Mouse (Mus musculus) limb, embryonic 12.5 days (tissue): ENCODE data around the gene Lysmd1. TPM values are rescaled to one million over a fixed set of nuclear protein-coding genes. Genes with fewer than 3 reads are reported as not detected.
A peak's percentile ranks its signal among the peaks of the same experiment; 100 is the strongest.

ENCODE experiments used
- ATAC-seq: fragments of 200-750 bp; cut with Nextera tagmentation; 2 replicates; pipeline ENCODE4 v1.8.0; 2017; ENCODE audit warnings: low read depth, moderate TSS enrichment; ENCODE audit not compliant: insufficient number of reproducible peaks, insufficient read depth, low FRiP score, low TSS enrichment
- H3K27ac ChIP-seq: fragments of 300-500 bp; sonication (generic); 2 replicates; pipeline ENCODE4 v1.5.1; 2016; ENCODE audit warnings: mild to moderate bottlenecking, moderate library complexity
- H3K27me3 ChIP-seq: fragments of 300-500 bp; sonication (generic); 2 replicates; pipeline ENCODE4 v1.6.1; 2016; ENCODE audit warnings: mild to moderate bottlenecking, moderate library complexity
- H3K36me3 ChIP-seq: fragments of 300-500 bp; sonication (generic); 2 replicates; pipeline ENCODE4 v1.6.1; 2016; ENCODE audit warnings: mild to moderate bottlenecking, moderate library complexity
- H3K4me1 ChIP-seq: fragments of 300-500 bp; sonication (generic); replicated peaks from 2 replicates; pipeline ENCODE4 v1.6.1; 2016
- H3K4me2 ChIP-seq: fragments of 300-500 bp; sonication (generic); 2 replicates; pipeline ENCODE4 v1.6.1; 2016; ENCODE audit warnings: mild to moderate bottlenecking, moderate library complexity
- H3K4me3 ChIP-seq: fragments of 300-500 bp; sonication (generic); replicated peaks from 2 replicates; pipeline ENCODE4 v1.5.1; 2016; ENCODE audit warnings: mild to moderate bottlenecking
- H3K9ac ChIP-seq: fragments of 300-500 bp; sonication (generic); replicated peaks from 2 replicates; pipeline ENCODE4 v1.6.1; 2016; ENCODE audit warnings: mild to moderate bottlenecking, moderate library complexity
- H3K9me3 ChIP-seq: fragments of 300-500 bp; sonication (generic); 2 replicates; pipeline ENCODE4 v1.6.1; 2016; ENCODE audit warnings: mild to moderate bottlenecking, moderate library complexity
- WGBS: fragments of 180-500 bp; shearing (Covaris S2); methylation state at CpG from one replicate; pipeline ENCODE4 v1.1.7; 2016; 5-methylcytosine and 5-hydroxymethylcytosine counted together
- polyA plus RNA-seq: library from polyadenylated mRNA; unstranded; fragments of >200 nt; fragmentation: Nextera tagmentation; extraction: Ambion mirVana; gene quantifications from 2 replicates; pipeline ENCODE4 v1.2.1, GENCODE M21; 2016

Gene Lysmd1
- polyA plus RNA-seq, 1 experiment from 2014 or later = 18.0 TPM

DNA sequence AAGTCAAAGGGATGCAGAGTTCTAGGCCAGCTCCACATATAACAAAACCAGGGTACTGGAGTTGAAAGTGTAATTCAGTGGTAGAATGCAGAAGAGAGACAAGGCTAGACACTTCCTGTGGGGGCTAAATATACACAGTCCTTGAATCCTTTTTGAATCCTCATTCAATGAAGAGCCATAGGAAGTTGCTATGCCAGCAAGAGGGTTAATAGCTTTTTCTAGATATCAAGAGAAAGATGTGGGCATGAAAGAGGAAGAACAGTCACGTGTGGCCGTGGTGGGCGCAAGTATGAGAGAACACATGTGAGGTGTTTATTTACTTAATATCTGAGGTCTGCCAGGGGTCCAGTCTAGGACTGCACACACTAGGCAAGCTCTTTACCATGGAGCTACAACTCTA is 2.4 kb downstream of the Lysmd1 start:
- Histone ChIP-seq H3K9ac (no peak overlapping the region), H3K27ac (no peak overlapping the region), H3K27me3 (no peaks in the 10 kb centered on the region), H3K4me2 (peak overlapping the region; percentile 59; the same call in 1 of the 2 replicates), H3K4me3 (no peak overlapping the region), H3K9me3 (0 out of 2 replicates have a peak, but pooled peaks cover 4% of the 10 kb centered on the region), H3K4me1 (peaks cover 16% of the 10 kb centered on the region), H3K36me3 (peaks cover 34% of the 10 kb centered on the region)
- WGBS = 91% methylated on average over 3 of the region's 3 CpGs
- ATAC-seq = no peak

GRCm38 (mm10) chr3:95139586-95140288 is 5.8 kb downstream of the Lysmd1 start:
- Histone ChIP-seq H3K9me3 (no peaks in the 10 kb centered on the region), H3K4me3 (no peak overlapping the region), H3K4me1 (peaks cover 11% of the 10 kb centered on the region), H3K9ac (no peak overlapping the region), H3K36me3 (peaks cover 28% of the 10 kb centered on the region), H3K27me3 (no peaks in the 10 kb centered on the region), H3K4me2 (no peak overlapping the region), H3K27ac (no peak overlapping the region)
- no peak for ATAC-seq
- WGBS = 68% methylated on average over 25 of the region's 25 CpGs

- no peak overlapping the region for H3K9ac ChIP-seq
- ATAC-seq = no peak
- 54% methylated on average over 18 of the region's 18 CpGs for WGBS
- no peaks in the 10 kb centered on the region for H3K27me3 ChIP-seq
- peaks cover 7% of the 10 kb centered on the region for H3K4me1 ChIP-seq
- peaks cover 28% of the 10 kb centered on the region for H3K36me3 ChIP-seq
- H3K4me2 ChIP-seq = no peak overlapping the region
- H3K27ac ChIP-seq = no peak overlapping the region
- H3K9me3 ChIP-seq = no peaks in the 10 kb centered on the region
- H3K4me3 ChIP-seq = no peak overlapping the region
Measured at GRCm38 (mm10) chr3:95140289-95140595, 6.4 kb downstream of the Lysmd1 start.

DNA sequence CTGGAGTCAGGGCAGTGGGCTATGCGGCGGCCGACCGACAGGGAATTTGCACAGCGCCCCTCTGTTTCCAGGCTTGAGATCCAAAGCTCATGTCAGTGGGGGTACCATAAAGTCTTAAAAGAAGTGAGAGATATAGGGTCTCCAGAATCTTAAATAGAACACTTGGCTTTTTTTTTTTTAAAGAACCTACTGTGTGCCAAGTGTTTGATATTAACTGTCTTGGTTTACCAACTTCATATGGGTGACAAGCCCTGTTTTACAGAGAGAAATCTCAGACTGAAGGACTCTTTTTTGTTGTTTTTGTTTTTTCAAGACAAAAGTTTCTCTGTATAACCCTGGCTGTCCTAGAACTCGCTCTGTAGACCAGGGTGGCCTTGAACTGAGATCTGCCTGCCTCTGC is 6.9 kb downstream of the Lysmd1 start:
- H3K9me3 ChIP-seq = no peaks in the 10 kb centered on the region
- no peak for ATAC-seq
- no peak overlapping the region for H3K9ac ChIP-seq
- H3K4me2 ChIP-seq = no peak overlapping the region
- no peak overlapping the region for H3K27ac ChIP-seq
- peaks cover 1% of the 10 kb centered on the region; the same call in 1 of the 2 replicates for H3K4me1 ChIP-seq
- WGBS = 91% methylated on average over 6 of the region's 6 CpGs
- H3K27me3 ChIP-seq = no peaks in the 10 kb centered on the region
- H3K4me3 ChIP-seq = no peak overlapping the region
- peaks cover 28% of the 10 kb centered on the region for H3K36me3 ChIP-seq

DNA sequence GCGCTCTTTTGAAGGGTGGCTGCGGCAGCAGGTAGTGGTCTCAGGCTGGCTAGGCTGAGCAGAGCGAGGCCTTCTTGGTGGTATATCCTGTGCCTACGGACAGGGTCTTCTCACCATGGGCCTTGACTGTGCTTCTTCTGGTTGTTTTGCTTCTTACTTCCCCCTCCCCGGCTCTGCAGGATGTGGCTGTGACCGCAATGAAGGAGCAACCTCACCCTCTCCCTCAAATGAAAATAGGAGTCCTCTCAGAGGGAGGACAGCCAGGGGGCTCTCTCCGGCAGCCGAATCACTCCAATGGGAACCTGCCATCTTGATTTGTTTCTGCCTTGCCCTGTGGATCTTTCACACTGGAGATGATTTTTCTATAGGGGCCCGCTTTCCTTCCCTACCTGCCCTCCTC is 7.6 kb downstream of the Lysmd1 start:
- Histone ChIP-seq H3K4me1 (no peaks in the 10 kb centered on the region), H3K9ac (no peak overlapping the region), H3K36me3 (peaks cover 28% of the 10 kb centered on the region), H3K4me2 (no peak overlapping the region), H3K4me3 (no peak overlapping the region), H3K27me3 (no peaks in the 10 kb centered on the region), H3K9me3 (no peaks in the 10 kb centered on the region), H3K27ac (no peak overlapping the region)
- ATAC-seq = no peak
- WGBS = 90% methylated on average over 9 of the region's 9 CpGs

- 85% methylated on average over 10 of the region's 10 CpGs for WGBS
- H3K27ac ChIP-seq = no peak within 1 kb of the TSS
- H3K9me3 ChIP-seq = no peaks in the 10 kb centered on the region
- H3K4me3 ChIP-seq = no peak within 1 kb of the TSS
- no peak within 1 kb of the TSS for H3K9ac ChIP-seq
- H3K4me2 ChIP-seq = no peak within 1 kb of the TSS
- H3K4me1 ChIP-seq = no peaks in the 10 kb centered on the region
- ATAC-seq = no peak
- H3K27me3 ChIP-seq = no peaks in the 10 kb centered on the region
- H3K36me3 ChIP-seq = peaks cover 28% of the 10 kb centered on the region
Measured at GRCm38 (mm10) chr3:95141952-95142616, 8.2 kb downstream of the Lysmd1 start, which contains the start of gene Tnfaip8l2. Gene Tnfaip8l2, minus strand, starts transcription at chr3:95142360.

DNA sequence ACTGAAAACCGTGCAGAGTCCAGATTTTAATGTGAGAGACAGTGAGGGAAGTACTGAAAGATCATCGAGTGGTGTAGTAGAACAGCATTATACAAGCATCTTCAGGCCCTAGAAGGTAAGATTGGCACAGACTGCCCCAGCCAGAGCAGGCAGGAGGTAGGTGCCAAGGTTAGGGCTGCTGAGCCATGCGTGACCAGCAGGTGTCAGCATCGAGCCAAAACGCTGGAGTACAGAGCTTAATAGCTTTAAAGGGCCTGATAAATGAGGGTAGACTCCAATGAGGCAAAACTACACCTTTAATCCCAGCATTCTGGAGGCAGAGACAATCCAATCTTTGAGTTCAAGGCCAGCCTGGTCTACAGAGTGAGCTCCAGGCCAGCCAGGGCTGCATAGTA is 8.7 kb downstream of the Lysmd1 start:
- H3K4me1 ChIP-seq = no peaks in the 10 kb centered on the region
- no peak overlapping the region for H3K27ac ChIP-seq
- no peaks in the 10 kb centered on the region for H3K9me3 ChIP-seq
- peak; percentile 67; the same call in 1 of the 2 replicates for ATAC-seq
- H3K9ac ChIP-seq = no peak overlapping the region
- no peak overlapping the region for H3K4me2 ChIP-seq
- 6% methylated on average over 5 of the region's 5 CpGs for WGBS
- no peak overlapping the region for H3K4me3 ChIP-seq
- no peaks in the 10 kb centered on the region for H3K27me3 ChIP-seq
- peaks cover 28% of the 10 kb centered on the region for H3K36me3 ChIP-seq

DNA sequence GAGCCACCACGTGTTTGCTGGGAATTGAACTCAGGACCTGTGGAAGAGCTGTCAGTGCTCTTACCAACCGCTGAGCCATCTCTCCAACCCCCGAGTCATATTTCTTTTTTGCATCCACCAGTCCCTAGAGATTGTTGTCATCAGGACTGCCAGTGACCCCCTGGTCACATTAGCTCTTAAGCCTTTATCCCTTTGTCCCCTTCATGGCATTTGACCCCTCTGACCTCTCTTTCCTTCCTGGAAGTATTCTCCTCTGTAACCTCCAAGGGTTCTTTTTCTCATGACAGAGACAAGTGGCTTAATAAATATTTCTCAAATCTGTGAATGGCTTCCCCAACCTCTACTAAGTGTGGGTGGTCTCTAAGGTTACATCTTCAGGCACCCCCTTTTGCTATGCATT is 14.0 kb downstream of the Lysmd1 start:
- H3K27ac ChIP-seq = no peak overlapping the region
- 62% methylated on average over 3 of the region's 3 CpGs for WGBS
- H3K4me2 ChIP-seq = no peak overlapping the region
- no peak overlapping the region for H3K4me3 ChIP-seq
- no peaks in the 10 kb centered on the region for H3K9me3 ChIP-seq
- H3K27me3 ChIP-seq = no peaks in the 10 kb centered on the region
- no peak for ATAC-seq
- H3K36me3 ChIP-seq = no peaks in the 10 kb centered on the region
- H3K4me1 ChIP-seq = no peaks in the 10 kb centered on the region
- no peak overlapping the region for H3K9ac ChIP-seq

DNA sequence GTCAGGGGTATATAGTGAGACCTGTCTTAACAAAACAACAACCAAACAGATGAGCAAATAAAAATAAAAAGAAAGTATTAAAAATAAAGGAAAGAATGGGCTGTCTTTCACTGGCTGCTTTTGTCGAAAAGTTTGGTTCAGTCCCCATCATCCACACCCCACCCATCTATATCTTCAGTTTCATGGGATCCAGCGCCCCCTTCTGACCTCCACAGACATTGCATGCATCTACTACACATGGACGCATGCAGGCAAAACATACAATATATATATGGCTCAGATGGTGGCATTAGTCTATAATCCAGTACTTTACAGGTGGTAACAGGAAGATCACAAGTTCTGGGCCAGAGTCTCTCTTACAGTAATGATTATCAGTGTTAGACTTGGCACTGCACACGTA is 20.0 kb downstream of the Lysmd1 start:
- H3K27me3 ChIP-seq = peaks cover under 1% of the 10 kb centered on the region; the same call in 1 of the 2 replicates
- H3K9ac ChIP-seq = no peak overlapping the region
- no peaks in the 10 kb centered on the region for H3K36me3 ChIP-seq
- H3K4me1 ChIP-seq = no peaks in the 10 kb centered on the region
- no peak overlapping the region for H3K4me3 ChIP-seq
- ATAC-seq = no peak
- H3K4me2 ChIP-seq = no peak overlapping the region
- 50% methylated on average over 4 of the region's 4 CpGs for WGBS
- H3K9me3 ChIP-seq = no peaks in the 10 kb centered on the region
- no peak overlapping the region for H3K27ac ChIP-seq

- peak overlapping the region; percentile 84 for H3K4me3 ChIP-seq
- peaks cover 32% of the 10 kb centered on the region for H3K4me1 ChIP-seq
- peak overlapping the region; percentile 52 for H3K9ac ChIP-seq
- peaks cover 19% of the 10 kb centered on the region for H3K36me3 ChIP-seq
- peaks cover 7% of the 10 kb centered on the region; the same call in 1 of the 2 replicates for H3K27me3 ChIP-seq
- ATAC-seq = no peak
- 18% methylated on average over 8 of the region's 8 CpGs for WGBS
- H3K27ac ChIP-seq = no peak overlapping the region
- peak overlapping the region; percentile 82 for H3K4me2 ChIP-seq
- H3K9me3 ChIP-seq = no peaks in the 10 kb centered on the region
Measured at GRCm38 (mm10) chr3:95159511-95159986, 25.7 kb downstream of the Lysmd1 start.

DNA sequence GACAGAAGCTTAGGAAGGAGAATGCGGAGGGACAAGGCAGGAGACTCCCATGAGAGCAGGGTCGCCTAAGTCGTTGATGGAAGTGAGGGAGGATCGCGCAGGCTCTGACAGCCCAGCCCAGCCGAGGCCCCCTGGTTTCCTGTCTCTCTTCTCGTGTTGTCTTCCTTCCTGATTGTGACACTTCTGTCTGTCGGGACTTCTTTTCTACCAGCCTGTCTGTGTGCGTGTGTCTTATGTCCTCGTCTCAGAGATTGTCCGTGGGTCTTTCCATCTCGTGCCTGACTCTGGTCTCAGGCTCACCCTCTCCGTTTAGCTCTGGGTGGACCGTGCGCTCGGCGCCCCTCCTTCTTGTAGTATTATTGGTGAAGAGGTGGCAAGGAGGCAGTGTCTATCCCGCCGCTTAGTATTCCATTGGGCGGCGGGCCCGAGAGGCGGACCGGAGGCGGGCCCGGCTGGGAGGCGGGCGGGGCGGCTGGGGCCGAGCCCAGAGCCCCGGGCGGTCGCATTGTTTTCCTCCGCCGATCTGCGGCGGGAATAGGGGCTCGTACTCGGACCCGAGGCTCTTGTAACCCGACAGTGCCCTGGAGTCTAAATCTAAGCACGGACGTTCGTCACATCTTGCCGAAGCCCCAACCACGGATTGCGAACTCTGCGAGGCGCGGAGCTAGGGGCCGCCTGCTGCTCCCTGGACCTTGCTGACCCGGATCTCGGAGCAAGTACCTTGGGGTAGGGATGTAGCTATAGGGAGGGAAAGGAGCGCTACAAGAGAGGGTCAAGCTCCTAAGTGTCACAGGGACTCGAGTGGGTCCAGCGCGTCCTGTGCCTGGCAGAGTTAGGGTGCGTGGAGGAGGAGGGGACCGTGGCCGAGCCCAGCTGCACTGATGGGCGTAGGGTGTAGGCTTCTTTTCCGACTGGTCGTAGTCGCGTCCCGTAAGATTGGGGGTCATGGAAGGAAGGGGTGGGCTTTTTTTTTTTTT is 26.4 kb downstream of the Lysmd1 start, which contains the start of gene Sema6c:
Gene Sema6c, plus strand, starts transcription at position 471 of the 977 bp plus-strand sequence.
- peaks cover 26% of the 10 kb centered on the region for H3K36me3 ChIP-seq
- ATAC-seq = peak; percentile 93
- H3K4me3 ChIP-seq = peak within 1 kb of the TSS; percentile 84
- no peaks in the 10 kb centered on the region for H3K9me3 ChIP-seq
- peaks cover 7% of the 10 kb centered on the region; the same call in 1 of the 2 replicates for H3K27me3 ChIP-seq
- peaks cover 32% of the 10 kb centered on the region for H3K4me1 ChIP-seq
- peak within 1 kb of the TSS; percentile 82 for H3K4me2 ChIP-seq
- H3K9ac ChIP-seq = peak within 1 kb of the TSS; percentile 80
- peak within 1 kb of the TSS; percentile 72 for H3K27ac ChIP-seq
- WGBS = under 1% methylated on average over 66 of the region's 66 CpGs
